Mouse (Mus musculus) kidney, postnatal 0 days (tissue): ENCODE measurements at regions not wholly inside any gene's neighbourhood (a gene's known extent, or its start where the extent isn't known, plus 50 kb on each side); places are given as distances from the start of the nearest gene placed in this dataset.

Experiments
- ATAC-seq: fragments of 200-750 bp; cut with Nextera tagmentation; replicated peaks from 2 replicates; pipeline ENCODE4 v1.8.0; 2017; ENCODE audit warnings: low read depth, moderate number of reproducible peaks, moderate TSS enrichment, moderate library complexity; ENCODE audit not compliant: low FRiP score
- DNase-seq: peaks from one replicate; pipeline ENCODE4 v3.0.0-alpha.2; 2016; ENCODE audit warnings: low spot score
- H3K27ac ChIP-seq: fragments of 300-500 bp; sonication (generic); 2 replicates; pipeline ENCODE4 v1.5.1; 2014; ENCODE audit warnings: mild to moderate bottlenecking
- H3K27me3 ChIP-seq: fragments of 300-500 bp; sonication (generic); 2 replicates; pipeline ENCODE4 v1.6.1; 2014; ENCODE audit warnings: low read length, mixed read lengths; ENCODE audit not compliant: insufficient read depth
- H3K36me3 ChIP-seq: fragments of 300-500 bp; sonication (generic); 2 replicates; pipeline ENCODE4 v1.6.1; 2014; ENCODE audit warnings: low read length, mixed read lengths; ENCODE audit not compliant: insufficient read depth
- H3K4me1 ChIP-seq: fragments of 300-500 bp; sonication (generic); replicated peaks from 2 replicates; pipeline ENCODE4 v1.6.1; 2014; ENCODE audit warnings: antibody characterized with exemption, low read length, mixed read lengths; ENCODE audit not compliant: insufficient read depth
- H3K4me2 ChIP-seq: fragments of 300-500 bp; sonication (generic); 2 replicates; pipeline ENCODE4 v1.6.1; 2014; ENCODE audit warnings: mild to moderate bottlenecking, low read length, moderate library complexity, mixed read lengths
- H3K4me3 ChIP-seq: fragments of 300-500 bp; sonication (generic); replicated peaks from 2 replicates; pipeline ENCODE4 v1.5.1; 2014; ENCODE audit warnings: low read depth, low read length
- H3K9ac ChIP-seq: fragments of 300-500 bp; sonication (generic); 2 replicates; pipeline ENCODE4 v1.6.1; 2014; ENCODE audit warnings: low read depth, low read length
- H3K9me3 ChIP-seq: fragments of 300-500 bp; sonication (generic); replicated peaks from 2 replicates; pipeline ENCODE4 v1.6.1; 2016; ENCODE audit warnings: low read length, inconsistent platforms, mixed read lengths
- CTCF ChIP-seq: IDR thresholded peaks from 2 replicates; pipeline ENCODE4 v1.5.1; 2016; ENCODE audit warnings: antibody characterized with exemption, low read depth, mild to moderate bottlenecking, moderate library complexity
- WGBS: fragments of 180-500 bp; shearing (Covaris S2); extraction: QIAGEN DNeasy Blood & Tissue Kit; methylation state at CpG from one replicate; pipeline ENCODE4 v1.1.7; 2014; 5-methylcytosine and 5-hydroxymethylcytosine counted together

DNA sequence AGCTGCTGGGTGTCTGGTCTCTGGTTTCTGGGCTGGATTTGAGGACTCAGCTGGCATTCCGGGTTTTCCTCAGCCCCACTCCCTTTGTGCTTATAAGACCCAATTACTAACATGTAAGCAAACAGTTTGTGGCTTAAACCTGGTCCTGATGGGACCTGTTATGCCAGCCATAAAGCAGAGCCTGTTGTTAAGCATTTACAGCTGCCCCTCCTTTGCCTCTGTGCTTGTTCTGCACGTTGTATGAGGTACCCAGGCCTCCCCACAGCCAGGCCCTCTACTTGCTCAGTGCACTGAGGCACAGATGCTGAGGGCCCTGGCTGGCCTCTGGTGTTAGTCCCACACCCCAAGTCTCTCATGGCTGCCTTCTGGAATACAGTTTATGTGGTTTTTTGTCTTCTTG lies 147.2 kb upstream of the Camk1g start:
- Histone ChIP-seq H3K36me3 (no peaks in the 10 kb centered on the region), H3K27ac (no peak overlapping the region), H3K4me1 (no peaks in the 10 kb centered on the region), H3K27me3 (no peaks in the 10 kb centered on the region), H3K9ac (no peak overlapping the region), H3K4me2 (no peak overlapping the region), H3K4me3 (no peak overlapping the region), H3K9me3 (no peaks in the 10 kb centered on the region)
- no peak for TF ChIP-seq CTCF
- ATAC-seq (no peak), DNase-seq (no peak)
- whole genome bisulfite sequencing: 57% methylated on average over 2 of the region's 2 CpGs

DNA sequence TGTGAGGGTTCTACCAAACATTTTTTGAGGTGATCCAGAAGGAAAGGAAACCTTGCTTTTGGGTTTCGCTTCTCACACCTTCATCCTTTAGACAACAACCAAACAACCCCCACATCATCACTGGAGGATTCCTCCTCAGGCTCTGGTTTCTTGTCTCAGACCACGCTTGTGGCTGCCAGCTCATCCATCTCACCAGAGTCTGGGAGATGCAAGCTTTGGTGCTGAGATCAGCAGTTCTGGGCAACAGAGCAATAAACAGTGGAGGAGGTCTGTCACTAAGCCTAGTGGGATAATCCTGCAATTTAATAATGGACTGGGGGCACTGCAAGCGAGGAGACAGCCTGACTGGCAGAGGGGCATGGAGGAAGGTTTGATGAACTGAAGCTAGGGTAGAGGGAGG lies 146.3 kb upstream of the Camk1g start:
- 53% methylated on average over 3 of the region's 3 CpGs for WGBS
- no peaks in the 10 kb centered on the region for H3K36me3 ChIP-seq
- H3K9me3 ChIP-seq: no peaks in the 10 kb centered on the region
- H3K27me3 ChIP-seq: no peaks in the 10 kb centered on the region
- no peak overlapping the region for H3K27ac ChIP-seq
- no peak for TF ChIP-seq CTCF
- H3K4me2 ChIP-seq: no peak overlapping the region
- H3K4me3 ChIP-seq: no peak overlapping the region
- H3K4me1 ChIP-seq: no peaks in the 10 kb centered on the region
- DNase-seq (no peak), ATAC-seq (no peak)
- no peak overlapping the region for H3K9ac ChIP-seq

DNA sequence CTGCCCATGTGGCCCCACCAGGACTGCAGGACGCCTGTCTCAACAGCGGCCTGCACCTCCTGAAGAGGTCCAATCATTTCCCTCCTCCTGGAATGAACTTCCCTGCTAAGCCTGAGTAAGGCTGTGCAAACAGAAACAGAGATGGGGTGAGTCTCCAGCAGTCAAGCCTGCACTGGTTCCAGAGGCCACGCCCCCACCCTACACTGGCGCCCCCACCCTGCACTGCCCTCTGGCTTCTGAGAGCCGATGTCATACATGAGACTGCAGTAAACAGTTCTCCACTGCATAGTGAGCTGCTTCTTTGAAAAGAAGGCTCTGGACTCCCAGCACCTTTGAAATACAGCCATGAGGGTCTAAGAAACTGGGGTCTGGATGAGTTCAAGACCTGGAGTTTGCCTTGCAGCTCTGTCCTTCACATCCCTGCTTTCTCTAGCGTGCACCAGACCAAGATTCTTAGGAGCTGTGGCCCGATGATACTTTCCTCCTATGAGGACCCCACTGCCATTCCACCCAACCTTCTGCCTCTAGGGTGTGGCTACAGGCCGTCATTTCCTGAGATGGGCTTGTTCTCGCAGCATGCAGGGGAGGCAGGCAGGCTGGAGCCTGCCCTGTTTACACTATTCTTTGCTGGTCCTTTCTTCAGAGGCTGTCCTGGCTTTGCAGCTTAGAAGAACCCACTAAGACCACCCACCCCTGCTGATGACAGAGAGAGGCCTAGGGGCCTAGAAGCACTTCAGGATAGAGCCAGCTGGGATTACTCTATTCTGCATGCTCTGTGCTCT lies 144.0 kb upstream of the Camk1g start:
- ATAC-seq (peak; percentile 83), DNase-seq (peak; percentile 60)
- TF ChIP-seq CTCF: peak; percentile 52

DNA sequence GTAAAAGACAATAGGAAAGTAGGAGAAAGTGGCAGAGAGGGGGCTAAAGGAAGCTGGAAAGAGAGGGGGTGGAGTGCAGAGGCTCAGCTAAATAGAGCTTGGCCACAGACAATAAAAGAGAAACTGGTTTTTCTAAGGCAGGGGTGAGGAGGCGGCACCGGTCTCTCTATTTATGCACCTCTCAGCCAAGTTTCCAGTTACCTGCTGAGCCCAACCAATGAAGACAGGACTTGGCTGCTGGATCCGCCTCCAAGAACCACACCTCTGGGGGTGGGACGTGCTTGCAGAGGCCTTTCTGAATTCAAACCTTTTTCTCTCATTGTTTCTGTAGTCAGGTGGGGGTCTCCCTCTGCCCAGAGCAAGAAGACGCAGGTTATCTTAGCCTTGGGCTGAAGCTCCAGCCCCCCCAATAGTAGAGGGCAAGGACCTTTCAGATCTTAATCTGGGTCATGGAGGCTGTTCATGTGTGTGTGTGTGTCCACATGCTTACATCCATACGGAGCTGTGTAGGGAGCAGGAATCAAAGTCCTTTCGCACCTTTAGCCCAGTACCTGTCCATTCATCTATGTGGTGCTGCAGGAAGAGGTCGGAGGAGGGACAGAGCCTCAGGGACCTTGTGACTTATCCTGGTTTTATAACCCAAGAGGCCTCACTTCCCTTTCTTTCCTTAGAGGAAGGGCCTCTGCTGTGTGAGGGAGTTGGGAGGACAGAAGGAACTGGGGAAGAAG lies 140.1 kb upstream of the Camk1g start:
- Histone ChIP-seq H3K9me3 (no peaks in the 10 kb centered on the region), H3K36me3 (no peaks in the 10 kb centered on the region), H3K4me2 (peak overlapping the region; percentile 28), H3K27me3 (no peaks in the 10 kb centered on the region), H3K27ac (no peak overlapping the region), H3K4me3 (no peak overlapping the region), H3K4me1 (no peaks in the 10 kb centered on the region), H3K9ac (no peak overlapping the region)
- TF ChIP-seq CTCF: no peak
- DNase-seq (peak; percentile 40), ATAC-seq (peak; percentile 76; the same call in 1 of the 2 replicates)
- 42% methylated on average over 8 of the region's 8 CpGs for WGBS

More for the DNA sequence above, 144.0 kb upstream of the Camk1g start:
- no peak overlapping the region for H3K9ac ChIP-seq
- H3K27ac ChIP-seq: no peak overlapping the region
- H3K9me3 ChIP-seq: no peaks in the 10 kb centered on the region
- H3K27me3 ChIP-seq: no peaks in the 10 kb centered on the region
- H3K4me1 ChIP-seq: no peaks in the 10 kb centered on the region
- no peaks in the 10 kb centered on the region for H3K36me3 ChIP-seq
- no peak overlapping the region for H3K4me3 ChIP-seq
- no peak overlapping the region for H3K4me2 ChIP-seq
- 33% methylated on average over 9 of the region's 9 CpGs for WGBS

DNA sequence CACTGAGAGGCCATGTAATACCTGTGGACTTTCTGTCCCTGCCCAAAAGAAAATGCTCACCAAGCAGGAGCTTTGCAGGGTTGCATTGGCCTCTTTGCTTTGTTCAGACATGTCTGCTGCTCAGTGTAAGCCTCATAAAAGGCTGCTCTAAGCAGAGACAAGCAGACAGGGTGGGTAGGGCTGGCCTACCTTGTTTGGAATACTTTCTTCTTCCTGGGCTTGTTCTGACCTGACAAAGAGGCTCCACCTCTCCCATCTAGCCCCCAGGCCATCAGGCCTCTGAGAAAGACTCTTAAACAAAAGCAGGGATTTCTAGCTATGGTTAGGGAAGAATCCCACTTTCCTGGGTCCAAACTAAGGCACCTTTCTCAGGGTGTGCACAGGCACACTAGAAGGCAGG lies 138.2 kb upstream of the Camk1g start:
- H3K27me3 ChIP-seq: no peaks in the 10 kb centered on the region
- no peak overlapping the region for H3K4me2 ChIP-seq
- H3K9me3 ChIP-seq: no peaks in the 10 kb centered on the region
- DNase-seq (no peak), ATAC-seq (no peak)
- no peak overlapping the region for H3K9ac ChIP-seq
- no peak overlapping the region for H3K4me3 ChIP-seq
- no peaks in the 10 kb centered on the region for H3K36me3 ChIP-seq
- no peaks in the 10 kb centered on the region for H3K4me1 ChIP-seq
- H3K27ac ChIP-seq: no peak overlapping the region
- no peak for TF ChIP-seq CTCF

DNA sequence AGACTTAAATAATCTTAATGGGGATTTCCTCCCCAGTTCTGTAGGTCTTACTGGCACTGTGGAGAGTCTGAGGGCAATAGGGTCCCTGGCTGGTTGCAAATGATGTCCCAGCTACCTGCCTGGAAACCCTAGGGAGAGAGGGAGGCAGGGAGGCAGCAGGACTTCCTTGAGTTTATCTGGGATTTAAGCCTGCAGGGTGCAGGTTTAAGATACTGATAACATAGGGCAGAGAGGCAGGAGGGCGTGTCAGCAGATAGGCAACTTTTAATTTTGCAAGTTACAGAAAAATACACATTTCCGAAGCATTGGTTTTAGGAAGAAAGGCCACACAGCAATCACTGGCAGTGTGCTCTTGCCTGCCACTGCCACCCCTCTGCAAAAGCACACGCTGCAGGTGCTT lies 136.9 kb upstream of the Camk1g start:
- no peaks in the 10 kb centered on the region for H3K36me3 ChIP-seq
- no peaks in the 10 kb centered on the region for H3K4me1 ChIP-seq
- no peak overlapping the region for H3K9ac ChIP-seq
- H3K9me3 ChIP-seq: no peaks in the 10 kb centered on the region
- no peak overlapping the region for H3K27ac ChIP-seq
- no peak overlapping the region for H3K4me3 ChIP-seq
- H3K27me3 ChIP-seq: no peaks in the 10 kb centered on the region
- DNase-seq (no peak), ATAC-seq (no peak)
- no peak overlapping the region for H3K4me2 ChIP-seq
- TF ChIP-seq CTCF: no peak
- 78% methylated on average over 3 of the region's 3 CpGs for WGBS
